Mouse (Mus musculus) right cerebral cortex, adult 18-20 months (tissue): ENCODE results near the gene Pgpep1l.
A peak's percentile ranks its signal among the peaks of the same experiment; 100 is the strongest.

ENCODE experiments used
- DNase-seq: peaks from one replicate; pipeline ENCODE4 v3.0.0; 2022; ENCODE audit warnings: mixed read lengths

The Pgpep1l gene

GRCm38 (mm10) chr7:68259523-68260081 is 4.4 kb downstream of the Pgpep1l start:
- no peak for DNase-seq

GRCm38 (mm10) chr7:68258326-68259150 is 5.5 kb downstream of the Pgpep1l start:
- no peak for DNase-seq

- DNase-seq, result no peak
These were observed 6.3 kb downstream of the Pgpep1l start for GRCm38 (mm10) chr7:68257767-68258166.

GRCm38 (mm10) chr7:68250902-68251301 is 13.1 kb downstream of the Pgpep1l start:
- DNase-seq, result no peak

GRCm38 (mm10) chr7:68250411-68250810 is 13.6 kb downstream of the Pgpep1l start:
- no peak for DNase-seq

GRCm38 (mm10) chr7:68246249-68246648 is 17.8 kb downstream of the Pgpep1l start:
- no peak for DNase-seq

- no peak for DNase-seq
These were observed 18.4 kb downstream of the Pgpep1l start for GRCm38 (mm10) chr7:68245681-68246080.

- no peak for DNase-seq
These were observed 22.8 kb downstream of the Pgpep1l start for GRCm38 (mm10) chr7:68241205-68241604.

GRCm38 (mm10) chr7:68239220-68239827 is 24.7 kb downstream of the Pgpep1l start:
- no peak for DNase-seq

- no peak for DNase-seq
These were observed 27.2 kb downstream of the Pgpep1l start for GRCm38 (mm10) chr7:68236817-68237216.

GRCm38 (mm10) chr7:68233619-68234223 is 30.3 kb downstream of the Pgpep1l start:
- DNase-seq, result no peak

GRCm38 (mm10) chr7:68232521-68232920 is 31.5 kb downstream of the Pgpep1l start:
- DNase-seq, result no peak

- DNase-seq, result no peak
These were observed 33.2 kb downstream of the Pgpep1l start for GRCm38 (mm10) chr7:68230831-68231230.

GRCm38 (mm10) chr7:68228491-68228890 is 35.5 kb downstream of the Pgpep1l start:
- DNase-seq, result no peak

GRCm38 (mm10) chr7:68227621-68228020 is 36.4 kb downstream of the Pgpep1l start:
- no peak for DNase-seq

GRCm38 (mm10) chr7:68227021-68227420 is 37.0 kb downstream of the Pgpep1l start:
- no peak for DNase-seq

- peak; percentile 65 for DNase-seq
These were observed 38.5 kb downstream of the Pgpep1l start for GRCm38 (mm10) chr7:68225427-68226054.

GRCm38 (mm10) chr7:68224006-68224405 is 40.0 kb downstream of the Pgpep1l start:
- no peak for DNase-seq

GRCm38 (mm10) chr7:68223356-68223808 is 40.7 kb downstream of the Pgpep1l start:
- no peak for DNase-seq

- DNase-seq, result peak; percentile 65
These were observed 42.3 kb downstream of the Pgpep1l start for GRCm38 (mm10) chr7:68221677-68222230.

GRCm38 (mm10) chr7:68218879-68219278 is 45.2 kb downstream of the Pgpep1l start:
- DNase-seq, result no peak

GRCm38 (mm10) chr7:68215522-68216070 is 48.4 kb downstream of the Pgpep1l start:
- no peak for DNase-seq
